Mouse (Mus musculus) olfactory bulb, adult 2 months (tissue): ENCODE measurements around the gene Elmsan1.

Source experiments
- CTCF ChIP-seq: fragments of 200-500 bp; IDR thresholded peaks from 2 replicates; pipeline ENCODE4 v1.5.1; 2012; ENCODE audit warnings: low read depth, mild to moderate bottlenecking, low read length, moderate library complexity; ENCODE audit not compliant: insufficient read depth
- POLR2A ChIP-seq: fragments of 200-500 bp; IDR thresholded peaks from 2 replicates; pipeline ENCODE4 v1.6.1; 2012; ENCODE audit warnings: mild to moderate bottlenecking, low read depth, low read length, moderate library complexity; ENCODE audit not compliant: insufficient read depth

DNA sequence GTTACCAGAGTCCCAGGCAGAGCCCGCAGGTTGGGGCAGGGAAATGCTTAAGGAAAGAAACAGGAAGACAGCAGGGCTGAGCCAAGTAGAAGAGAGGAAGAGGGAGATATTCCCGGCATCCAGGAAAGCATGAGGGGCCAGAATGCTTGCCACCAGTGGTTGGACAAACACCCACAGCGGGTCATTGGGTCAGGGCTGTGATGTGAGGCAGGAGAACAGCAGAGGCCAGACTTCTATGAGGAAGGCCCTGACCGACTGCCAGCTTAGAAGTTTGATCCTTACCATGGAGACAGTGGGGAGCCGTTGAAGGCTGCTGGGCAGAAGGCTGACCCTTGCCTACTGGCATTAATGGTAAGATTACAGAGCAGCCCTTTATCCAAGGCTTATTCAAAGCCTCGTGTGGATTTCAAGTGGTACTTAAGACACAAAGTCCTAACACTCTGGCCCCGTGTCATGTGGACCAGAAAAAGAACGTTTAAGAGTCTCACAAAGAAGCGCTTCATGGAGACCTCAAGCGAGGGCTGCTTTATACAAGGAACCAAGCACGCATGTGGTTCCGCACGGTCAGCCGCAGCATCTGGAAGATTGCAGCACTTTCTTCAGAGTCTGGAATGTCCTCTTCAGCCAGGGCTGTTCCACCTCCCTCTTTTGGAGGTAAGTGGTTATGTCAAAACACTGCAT, 4.0 kb downstream of the Elmsan1 start:
- TF ChIP-seq CTCF (no peak), POLR2A (no peak)
